Mouse (Mus musculus) brain, embryonic 14.5 days (tissue): ENCODE measurements around the gene Rb1.

Experiments
- CTCF ChIP-seq: fragments of 200-500 bp; IDR thresholded peaks from 2 replicates; pipeline ENCODE4 v1.5.1; 2012; ENCODE audit warnings: inconsistent platforms, mild to moderate bottlenecking, moderate library complexity, borderline replicate concordance; ENCODE audit not compliant: insufficient read depth, insufficient read length; ENCODE audit errors: extremely low read depth
- POLR2A ChIP-seq: fragments of 200-500 bp; IDR thresholded peaks from 2 replicates; pipeline ENCODE4 v1.6.1; 2012; ENCODE audit warnings: mild to moderate bottlenecking, inconsistent platforms, borderline replicate concordance; ENCODE audit not compliant: poor library complexity, insufficient read depth, insufficient read length, severe bottlenecking; ENCODE audit errors: extremely low read depth

DNA sequence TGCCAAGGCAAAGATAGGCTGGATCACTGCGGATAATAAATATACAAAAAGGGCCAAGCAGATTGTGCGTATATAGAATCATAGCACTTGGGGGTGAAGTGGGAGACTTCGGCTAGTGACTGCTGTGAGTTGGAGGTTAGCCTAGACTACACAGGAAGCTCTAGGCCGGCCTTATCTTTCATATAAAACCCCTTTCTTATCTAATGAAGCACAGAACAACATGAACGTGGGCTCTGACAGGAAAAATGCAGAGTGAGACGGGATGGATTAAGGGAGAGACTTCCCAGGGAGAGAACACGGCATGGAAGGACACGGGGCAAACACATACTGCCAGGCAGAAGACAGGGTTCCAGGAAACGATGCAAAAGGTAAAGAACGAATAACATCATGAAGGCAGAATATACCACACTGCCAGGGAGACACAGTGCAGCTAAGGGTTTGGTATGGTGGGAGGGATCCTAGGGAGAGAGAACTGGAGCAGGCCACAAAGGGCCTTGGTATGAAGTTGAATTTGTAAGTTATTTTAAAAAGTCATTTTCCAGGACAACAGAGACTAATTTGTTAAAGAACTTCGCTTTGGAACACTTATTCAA, 44.6 kb upstream of the Rb1 start:
- no peak for TF ChIP-seq CTCF
- TF ChIP-seq POLR2A: no peak
